Mouse (Mus musculus): Measurements from ENCODE around the gene Rarres2. TPM values are rescaled to one million over a fixed set of nuclear protein-coding genes. Genes with fewer than 3 reads are reported as not detected.

The Rarres2 gene
- polyA plus RNA-seq, 1 experiment: 95.3 TPM

Other genes with a start within 250 kb of the Rarres2 start
- gene Krba1, start 177.2 kb downstream of the Rarres2 start, polyA plus RNA-seq (2012; rRNA removed): 11.4 and 11.6 TPM in 2 replicates
- gene Zfp467, start 127.0 kb downstream of the Rarres2 start, polyA plus RNA-seq (2012; rRNA removed): 13.2 and 19.4 TPM in 2 replicates
- gene Sspo, start 124.6 kb downstream of the Rarres2 start, polyA plus RNA-seq (2012; rRNA removed): 1.0 and 1.1 TPM in 2 replicates
- 41.1 and 45.9 TPM in 2 replicates for gene Atp6v0e2, start 35.2 kb downstream of the Rarres2 start, polyA plus RNA-seq (2012; rRNA removed)
- gene Lrrc61, start 18.0 kb downstream of the Rarres2 start, polyA plus RNA-seq (2012; rRNA removed): 12.1 and 17.2 TPM in 2 replicates
- not detected in 2 replicates for gene Gm45021, start 16.8 kb upstream of the Rarres2 start, polyA plus RNA-seq (2012; rRNA removed)
- 8.5 and 9.5 TPM in 2 replicates for gene Repin1, start 21.1 kb upstream of the Rarres2 start, polyA plus RNA-seq (2012; rRNA removed)
- not detected in 2 replicates for gene Gm44965, start 21.2 kb upstream of the Rarres2 start, polyA plus RNA-seq (2012; rRNA removed)
- 1.6 and 1.9 TPM in 2 replicates for gene Zfp775, start 29.3 kb upstream of the Rarres2 start, polyA plus RNA-seq (2012; rRNA removed)
- 0.52 and 0.63 TPM in 2 replicates for gene AI854703, start 54.0 kb upstream of the Rarres2 start, polyA plus RNA-seq (2012; rRNA removed)
- 2.6 and 4.5 TPM in 2 replicates for gene Gimap8, start 74.4 kb upstream of the Rarres2 start, polyA plus RNA-seq (2012; rRNA removed)
- 5.6 and 8.2 TPM in 2 replicates for gene Gimap9, start 103.3 kb upstream of the Rarres2 start, polyA plus RNA-seq (2012; rRNA removed)
- 20.7 and 24.6 TPM in 2 replicates for gene Gimap4, start 111.8 kb upstream of the Rarres2 start, polyA plus RNA-seq (2012; rRNA removed)
- 11.9 and 12.3 TPM in 2 replicates for gene Gimap6, start 135.4 kb upstream of the Rarres2 start, polyA plus RNA-seq (2012; rRNA removed)
- gene Gm28053, start 145.8 kb upstream of the Rarres2 start, polyA plus RNA-seq (2012; rRNA removed): 0.17 TPM in 1 of 2 replicates, not detected in the other
- 4.7 and 5.0 TPM in 2 replicates for gene Gimap7, start 145.8 kb upstream of the Rarres2 start, polyA plus RNA-seq (2012; rRNA removed)
- gene Gimap1, start 166.3 kb upstream of the Rarres2 start, polyA plus RNA-seq (2012; rRNA removed): 12.2 and 13.9 TPM in 2 replicates
- 13.0 and 15.0 TPM in 2 replicates for gene Gimap5, start 173.4 kb upstream of the Rarres2 start, polyA plus RNA-seq (2012; rRNA removed)
- gene Gimap3, start 198.1 kb upstream of the Rarres2 start, polyA plus RNA-seq (2012; rRNA removed): 22.1 and 22.2 TPM in 2 replicates